In the genomic region with DNA sequence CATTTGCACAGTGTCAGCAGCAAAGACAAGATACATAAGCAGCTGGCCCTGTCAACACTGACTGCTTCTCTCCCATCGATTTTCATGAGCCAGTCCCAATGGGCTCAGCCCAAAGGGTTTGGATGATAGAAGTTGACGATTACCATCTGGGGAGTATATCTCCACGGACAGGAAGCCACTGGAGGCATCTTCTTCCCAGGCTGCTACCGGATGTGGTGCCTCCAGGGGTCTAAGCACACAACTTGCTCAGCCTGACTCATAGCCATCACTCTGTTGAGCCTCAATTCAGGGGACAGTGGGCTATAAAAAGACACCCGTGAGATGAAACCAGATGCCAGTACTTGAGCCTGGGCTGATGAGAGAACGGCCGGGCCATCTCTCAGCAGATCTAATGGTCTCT, we compare ENCODE assay signal across 14 mouse cellular contexts.
DNase-seq lines count a peak whose midpoint lies in the region; ATAC-seq and TF ChIP-seq lines count a peak whose summit lies in the region.
"Had no signal": no experiment of that assay in that cellular context is flagged by ENCODE, and none has a peak within 500 bp of the region (broad histone marks: within the 10 kb centered on the region; RNA-seq: fewer than 3 reads in every experiment).

No protein-coding gene starts in this region.

- H3K9me3 ChIP-seq in lung, embryonic 14.5 days (ENCODE audit: low read depth, low read length), result no peaks in the 10 kb centered on the region
- H3K9me3 ChIP-seq in hindbrain, embryonic 15.5 days, result no peaks in the 10 kb centered on the region
- H3K9me3 ChIP-seq: stomach, embryonic 15.5 days had no signal

- ATAC-seq in lung, embryonic 14.5 days (ENCODE audit: insufficient read depth), result peak; percentile 52; the same call in 1 of the 2 replicates
- ATAC-seq in hindbrain, embryonic 15.5 days (ENCODE audit: low FRiP score, low read depth), result 0 out of 2 replicates have a peak, but pooled peaks have one; percentile 43
- ATAC-seq in frontal cortex, adult (ENCODE audit: low TSS enrichment), result no peak
- ATAC-seq: forebrain, embryonic 14.5 days had no signal

- H3K9ac ChIP-seq in lung, embryonic 14.5 days, result no peak overlapping the region
- H3K9ac ChIP-seq in hindbrain, embryonic 15.5 days, result no peak overlapping the region
- H3K9ac ChIP-seq: liver, embryonic 14.5 days; stomach, embryonic 15.5 days had no signal

- H3K4me1 ChIP-seq in lung, embryonic 14.5 days (ENCODE audit: insufficient read depth), result no peaks in the 10 kb centered on the region
- H3K4me1 ChIP-seq in hindbrain, embryonic 15.5 days (replicated peaks), result peaks cover 17% of the 10 kb centered on the region
- H3K4me1 ChIP-seq: stomach, embryonic 15.5 days had no signal

- 44% methylated on average over 7 of the region's 7 CpGs for WGBS in lung, embryonic 14.5 days
- 59% methylated on average over 7 of the region's 7 CpGs for WGBS in hindbrain, embryonic 15.5 days

- no peaks in the 10 kb centered on the region for H3K36me3 ChIP-seq in lung, embryonic 14.5 days (ENCODE audit: insufficient read depth)
- H3K36me3 ChIP-seq in hindbrain, embryonic 15.5 days, result no peaks in the 10 kb centered on the region
- H3K36me3 ChIP-seq: stomach, embryonic 15.5 days had no signal

- no peak overlapping the region for H3K4me3 ChIP-seq in lung, embryonic 14.5 days (ENCODE audit: low read depth, low read length)
- no peak overlapping the region for H3K4me3 ChIP-seq in hindbrain, embryonic 15.5 days
- H3K4me3 ChIP-seq: gastrocnemius, adult 2 months; heart, adult 2 months; stomach, embryonic 15.5 days had no signal

- no peak for TF ChIP-seq CTCF in lung, embryonic 14.5 days (IDR thresholded peaks at IDR 0.05; ENCODE audit: low read depth)

- DNase-seq in lung, embryonic 14.5 days, result peak; percentile 30
- no peak for DNase-seq in lung, adult 18-20 months
- peak; percentile 21 for DNase-seq in thymus, postnatal 0 days (ENCODE audit: low spot score)
- no peak for DNase-seq in thymus, postnatal 36 days
- no peak for DNase-seq in spleen, postnatal 36 days (ENCODE audit: low spot score in 2 of 2)
- DNase-seq: cerebellum, adult 18-20 months; gastrocnemius, adult 2 months; heart, adult 2 months; kidney, adult 11 months had no signal

- H3K27me3 ChIP-seq in lung, embryonic 14.5 days (ENCODE audit: insufficient read depth, low read length), result no peaks in the 10 kb centered on the region
- no peaks in the 10 kb centered on the region for H3K27me3 ChIP-seq in hindbrain, embryonic 15.5 days
- H3K27me3 ChIP-seq: stomach, embryonic 15.5 days had no signal

- no peak overlapping the region for H3K4me2 ChIP-seq in lung, embryonic 14.5 days
- H3K4me2 ChIP-seq in hindbrain, embryonic 15.5 days, result no peak overlapping the region
- H3K4me2 ChIP-seq: stomach, embryonic 15.5 days had no signal

- no peak overlapping the region for H3K27ac ChIP-seq in lung, embryonic 14.5 days (ENCODE audit: low read depth)
- H3K27ac ChIP-seq in hindbrain, embryonic 15.5 days (replicated peaks), result peak overlapping the region; percentile 70
- H3K27ac ChIP-seq: gastrocnemius, adult 2 months; heart, adult 2 months; liver, embryonic 14.5 days; stomach, embryonic 15.5 days had no signal

Comparison
In these comparisons a context has a peak if more than half of its experiments do, and no peak if none do; other contexts are left out.
1. DNase-seq: peak in lung, embryonic 14.5 days (single experiment) and thymus, postnatal 0 days (single experiment); none in lung, adult 18-20 months (0 of 2), thymus, postnatal 36 days (0 of 2) and spleen, postnatal 36 days (0 of 2).